Mouse (Mus musculus): ENCODE data around the gene Capzb. TPM values are rescaled to one million over a fixed set of nuclear protein-coding genes. Genes with fewer than 3 reads are reported as not detected.

Gene Capzb
- 83.5 and 86.4 TPM in 2 replicates for total RNA-seq (2012; rRNA removed)
- 144 and 160 TPM in 2 replicates for total RNA-seq (2014; rRNA removed)
- 382 and 388 TPM in 2 replicates for polyA plus RNA-seq (2012; ENCODE audit: insufficient read length, low read depth)

- Histone ChIP-seq H3K27ac (ENCODE audit: insufficient read depth, low read depth) (peak within 1 kb of the TSS; percentile 90), H3K79me2 (replicated peaks; ENCODE audit: control insufficient read depth, extremely low read depth, insufficient read depth, poor library complexity, severe bottlenecking) (peaks cover 52% of the 10 kb centered on the region), H3K9ac (ENCODE audit: insufficient read depth, low read depth) (peak within 1 kb of the TSS; percentile 94), H3K4me2 (ENCODE audit: insufficient read depth, low read depth, poor library complexity, severe bottlenecking) (peak within 1 kb of the TSS; percentile 99), H3K36me3 (replicated peaks in 1 of 2; ENCODE audit: control insufficient read depth in 1 of 2, insufficient read depth in 1 of 2, low read length in 1 of 2) (peaks cover 3 to 48% of the 10 kb centered on the region in 2 experiments), H3K27me3 (replicated peaks) (no peaks in the 10 kb centered on the region), H3K4me3 (replicated peaks in 1 of 3; ENCODE audit: low read depth in 2 of 3, low read length in 2 of 3, poor library complexity in 1 of 3) (peak within 1 kb of the TSS; percentile 78 to 96 (median 92)), H3K9me3 (replicated peaks; ENCODE audit: low read length) (no peaks in the 10 kb centered on the region), H3K4me1 (ENCODE audit: control insufficient read depth in 1 of 2, insufficient read depth in 2 of 2) (peaks cover 24 to 50% of the 10 kb centered on the region in 2 experiments)
- peak; percentile 94 for DNase-seq (ENCODE audit: extremely low read depth)
- in situ Hi-C loops (cut with MboI; ENCODE audit: low pct_ligation_motif_present, low pct_unique_long_range_greater_than_20kb, low sequenced_read_pairs), result no loop called here
- TF ChIP-seq PAX5 (IDR thresholded peaks at IDR 0.05; ENCODE audit: low read length) (no peak), USF1 (IDR thresholded peaks at IDR 0.05; ENCODE audit: low read depth, low read length) (no peak), SMC3 (IDR thresholded peaks at IDR 0.05; ENCODE audit: low read depth, low read length) (peak; percentile 11; the same call in 1 of the 2 replicates), MEF2A (IDR thresholded peaks at IDR 0.05; ENCODE audit: borderline replicate concordance, low read depth, low read length) (no peak), IRF4 (IDR thresholded peaks at IDR 0.05; ENCODE audit: low read depth, low read length) (peak; percentile 17; the same call in 1 of the 2 replicates), ZKSCAN1 (IDR thresholded peaks at IDR 0.05; ENCODE audit: borderline replicate concordance, low read depth, low read length) (no peak), ELF1 (IDR thresholded peaks at IDR 0.05; ENCODE audit: low read depth, low read length) (peak; percentile 93), TCF12 (IDR thresholded peaks at IDR 0.05; ENCODE audit: low read depth, low read length) (0 out of 2 replicates have a peak, but pooled peaks have one; percentile 23), MAX (IDR thresholded peaks at IDR 0.05; ENCODE audit: low read length) (no peak), POLR2AphosphoS2 (IDR thresholded peaks at IDR 0.05; ENCODE audit: low read depth, low read length) (no peak), RAD21 (IDR thresholded peaks at IDR 0.05; ENCODE audit: low read depth, low read length) (no peak), BHLHE40 (IDR thresholded peaks at IDR 0.05; ENCODE audit: low read depth, low read length) (peak; percentile 11; the same call in 1 of the 2 replicates), CHD2 (IDR thresholded peaks at IDR 0.05; ENCODE audit: low read length) (peak; percentile 47), NELFE (IDR thresholded peaks at IDR 0.05; ENCODE audit: low read depth, low read length) (peak; percentile 77), GABPA (IDR thresholded peaks at IDR 0.05; ENCODE audit: insufficient replicate concordance, low read depth, low read length) (no peak), JUN (IDR thresholded peaks at IDR 0.05; ENCODE audit: insufficient read depth, low read depth, low read length) (no peak), ZMIZ1 (IDR thresholded peaks at IDR 0.05; ENCODE audit: low read depth, low read length) (peak; percentile 74), ETS1 (conservative IDR thresholded peaks at IDR 0.05; ENCODE audit: low read depth, low read length) (no peak), UBTF (IDR thresholded peaks at IDR 0.05; ENCODE audit: low read depth, low read length) (peak; percentile 92; the same call in 1 of the 2 replicates), E2F4 (IDR thresholded peaks at IDR 0.05; ENCODE audit: insufficient replicate concordance, low read depth, low read length) (no peak), JUND (conservative IDR thresholded peaks at IDR 0.05; ENCODE audit: low read depth, low read length) (no peak), KAT2A (IDR thresholded peaks at IDR 0.05; ENCODE audit: insufficient replicate concordance, low read length) (0 out of 2 replicates have a peak, but pooled peaks have one; percentile 39), NRF1 (IDR thresholded peaks at IDR 0.05; ENCODE audit: low read depth, low read length) (peak; percentile 82), CTCF (conservative IDR thresholded peaks at IDR 0.05 in 1 of 2, IDR thresholded peaks at IDR 0.05 in 1 of 2; ENCODE audit: low read depth in 2 of 2, low read length in 2 of 2) (no peak), MAZ (IDR thresholded peaks at IDR 0.05; ENCODE audit: low read depth, low read length) (peak; percentile 28; the same call in 1 of the 2 replicates), MAFK (IDR thresholded peaks at IDR 0.05; ENCODE audit: insufficient replicate concordance, low read length) (no peak), MXI1 (IDR thresholded peaks at IDR 0.05; ENCODE audit: low read depth, low read length) (peak; percentile 47; the same call in 1 of the 2 replicates), EP300 (IDR thresholded peaks at IDR 0.05; ENCODE audit: low read length) (no peak; the same call in 1 of the 2 replicates), USF2 (conservative IDR thresholded peaks at IDR 0.05; ENCODE audit: low read depth, low read length) (no peak), ZNF384 (IDR thresholded peaks at IDR 0.05; ENCODE audit: low read depth, low read length) (no peak), ZC3H11A (IDR thresholded peaks at IDR 0.05; ENCODE audit: low read depth, low read length) (no peak), HCFC1 (IDR thresholded peaks at IDR 0.05; ENCODE audit: low read depth, low read length) (peak; percentile 70), TBP (conservative IDR thresholded peaks at IDR 0.05; ENCODE audit: low read depth, low read length) (no peak), POLR2A (IDR thresholded peaks at IDR 0.05; ENCODE audit: low read depth, low read length) (peak; percentile 85), SIN3A (IDR thresholded peaks at IDR 0.05; ENCODE audit: low read length) (no peak; the same call in 1 of the 2 replicates)
- dilution Hi-C loops (cut with MboI; ENCODE audit: extremely low pct_ligation_motif_present, extremely low pct_unique_long_range_greater_than_20kb, low sequenced_read_pairs), result no loop called here
These were observed at the start of gene Capzb for GRCm38 (mm10) chr4:139192499-139193175. Gene Capzb (plus strand): TSS chr4:139192899.
